Mouse (Mus musculus) C3H10T1/2 (cell line): ENCODE data around the gene Crip3. TPM values are rescaled to one million over a fixed set of nuclear protein-coding genes. Genes with fewer than 3 reads are reported as not detected.

ENCODE experiments used
- polyA plus RNA-seq, 2 experiments: library from polyadenylated mRNA; unstranded; fragments of >200 nt; fragmentation: generic; extraction: Trizol; gene quantifications; one replicate each; pipeline ENCODE4 v1.2.1; 2012; ENCODE audit warnings: missing spikeins in 2 of 2

Crip3 gene
- polyA plus RNA-seq, result under 1 TPM in 1 of 2 experiments, not detected in 1; 0.93 TPM

GRCm38 (mm10) chr17:46428761-46429414, at the start of gene Crip3:
Gene Crip3 (plus strand): TSS chr17:46428926.

GRCm38 (mm10) chr17:46383294-46384060, 45.2 kb upstream of the Crip3 start, which contains the start of gene Zfp318:
Gene Zfp318 (plus strand): TSS chr17:46383731.

GRCm38 (mm10) chr17:46438298-46438873, 9.7 kb downstream of the Crip3 start, which contains the start of gene Slc22a7:
Gene Slc22a7 (minus strand): TSS chr17:46438457.

Other genes with a start within 250 kb of the Crip3 start
- 1 to 10 TPM; 1.5 to 9.4 TPM for gene Polh, start 226.3 kb upstream of the Crip3 start, polyA plus RNA-seq
- gene Xpo5, start 226.1 kb upstream of the Crip3 start, polyA plus RNA-seq, result 10 to 100 TPM; 14.4 to 24.3 TPM
- gene Polr1c, start 180.9 kb upstream of the Crip3 start, polyA plus RNA-seq, result 100 to 1,000 TPM; 111 to 156 TPM
- gene Yipf3, start 180.8 kb upstream of the Crip3 start, polyA plus RNA-seq, result 100 to 1,000 TPM; 159 to 180 TPM
- 10 to 100 TPM; 10.4 to 11.1 TPM for gene Lrrc73, start 175.4 kb upstream of the Crip3 start, polyA plus RNA-seq
- 10 to 100 TPM; 54.0 to 58.3 TPM for gene Tjap1, start 145.9 kb upstream of the Crip3 start, polyA plus RNA-seq
- gene Dlk2, start 131.5 kb upstream of the Crip3 start, polyA plus RNA-seq, result 10 to 100 TPM in 1 of 2 experiments, 1 to 10 TPM in 1; 7.2 to 55.2 TPM
- 1 to 10 TPM; 2.7 to 7.7 TPM for gene Abcc10, start 100.6 kb upstream of the Crip3 start, polyA plus RNA-seq
- gene Zfp318, start 45.2 kb upstream of the Crip3 start, polyA plus RNA-seq, result 1 to 10 TPM in 1 of 2 experiments, under 1 TPM in 1; 0.54 to 5.8 TPM
- not detected for gene Slc22a7, start 9.5 kb downstream of the Crip3 start, polyA plus RNA-seq
- not detected for gene Ttbk1, start 58.7 kb downstream of the Crip3 start, polyA plus RNA-seq
- gene Dnph1, start 67.8 kb downstream of the Crip3 start, polyA plus RNA-seq, result 100 to 1,000 TPM in 1 of 2 experiments, 10 to 100 TPM in 1; 39.0 to 100 TPM
- under 1 TPM; 0.07 to 0.85 TPM for gene Cul9, start 117.5 kb downstream of the Crip3 start, polyA plus RNA-seq
- 10 to 100 TPM; 32.8 to 34.6 TPM for gene Srf, start 127.2 kb downstream of the Crip3 start, polyA plus RNA-seq
- gene Ptk7, start 200.6 kb downstream of the Crip3 start, polyA plus RNA-seq, result 1 to 10 TPM in 1 of 2 experiments, under 1 TPM in 1; 0.82 to 7.0 TPM
- 10 to 100 TPM in 1 of 2 experiments, 1 to 10 TPM in 1; 6.4 to 23.3 TPM for gene Klc4, start 217.1 kb downstream of the Crip3 start, polyA plus RNA-seq
- 100 to 1,000 TPM; 127 to 324 TPM for gene Mrpl2, start 217.3 kb downstream of the Crip3 start, polyA plus RNA-seq
- 100 to 1,000 TPM in 1 of 2 experiments, 10 to 100 TPM in 1; 73.7 to 172 TPM for gene Cul7, start 221.4 kb downstream of the Crip3 start, polyA plus RNA-seq
- 10 to 100 TPM; 30.8 to 53.1 TPM for gene Rrp36, start 245.4 kb downstream of the Crip3 start, polyA plus RNA-seq
- 100 to 1,000 TPM; 206 to 222 TPM for gene Mea1, start 249.9 kb downstream of the Crip3 start, polyA plus RNA-seq